Mouse (Mus musculus): ENCODE measurements around the gene En2. TPM values are rescaled to one million over a fixed set of nuclear protein-coding genes. Genes with fewer than 3 reads are reported as not detected.

Gene En2
- polyA plus RNA-seq, 1 experiment from 2014 or later = not detected

DNA sequence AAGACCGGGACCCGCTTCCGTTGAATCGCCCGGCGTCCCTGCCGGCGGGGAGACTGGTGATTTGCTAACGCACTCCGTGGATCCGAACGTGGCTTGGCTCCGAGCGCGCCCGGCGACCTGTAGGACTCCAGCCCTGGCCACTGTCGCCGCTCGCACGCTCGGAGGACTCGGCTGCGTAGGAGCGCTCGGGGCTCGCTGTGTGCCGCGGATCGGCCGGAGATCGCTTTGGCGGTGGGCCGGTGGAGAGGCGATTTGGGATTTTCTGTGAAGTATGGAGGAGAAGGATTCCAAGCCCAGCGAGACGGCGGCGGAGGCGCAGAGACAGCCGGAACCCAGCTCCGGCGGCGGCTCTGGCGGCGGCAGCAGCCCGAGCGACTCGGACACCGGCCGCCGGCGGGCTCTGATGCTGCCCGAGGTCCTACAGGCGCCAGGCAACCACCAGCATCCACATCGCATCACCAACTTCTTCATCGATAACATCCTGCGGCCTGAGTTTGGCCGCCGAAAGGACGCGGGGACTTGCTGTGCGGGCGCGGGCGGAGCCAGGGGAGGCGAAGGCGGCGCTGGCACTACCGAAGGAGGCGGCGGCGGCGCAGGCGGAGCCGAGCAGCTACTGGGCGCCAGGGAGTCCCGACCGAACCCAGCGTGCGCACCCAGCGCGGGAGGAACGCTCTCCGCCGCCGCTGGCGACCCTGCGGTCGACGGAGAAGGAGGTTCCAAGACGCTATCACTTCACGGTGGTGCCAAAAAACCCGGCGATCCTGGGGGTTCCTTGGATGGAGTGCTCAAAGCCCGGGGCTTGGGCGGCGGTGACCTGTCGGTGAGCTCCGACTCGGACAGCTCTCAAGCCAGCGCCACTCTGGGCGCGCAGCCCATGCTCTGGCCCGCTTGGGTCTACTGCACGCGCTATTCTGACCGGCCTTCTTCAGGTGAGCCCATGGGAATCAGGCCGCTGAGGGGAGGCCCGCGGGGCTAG, 1.1 kb downstream of the En2 start:
- DNase-seq (ENCODE audit: low spot score) = peak; percentile 36

DNA sequence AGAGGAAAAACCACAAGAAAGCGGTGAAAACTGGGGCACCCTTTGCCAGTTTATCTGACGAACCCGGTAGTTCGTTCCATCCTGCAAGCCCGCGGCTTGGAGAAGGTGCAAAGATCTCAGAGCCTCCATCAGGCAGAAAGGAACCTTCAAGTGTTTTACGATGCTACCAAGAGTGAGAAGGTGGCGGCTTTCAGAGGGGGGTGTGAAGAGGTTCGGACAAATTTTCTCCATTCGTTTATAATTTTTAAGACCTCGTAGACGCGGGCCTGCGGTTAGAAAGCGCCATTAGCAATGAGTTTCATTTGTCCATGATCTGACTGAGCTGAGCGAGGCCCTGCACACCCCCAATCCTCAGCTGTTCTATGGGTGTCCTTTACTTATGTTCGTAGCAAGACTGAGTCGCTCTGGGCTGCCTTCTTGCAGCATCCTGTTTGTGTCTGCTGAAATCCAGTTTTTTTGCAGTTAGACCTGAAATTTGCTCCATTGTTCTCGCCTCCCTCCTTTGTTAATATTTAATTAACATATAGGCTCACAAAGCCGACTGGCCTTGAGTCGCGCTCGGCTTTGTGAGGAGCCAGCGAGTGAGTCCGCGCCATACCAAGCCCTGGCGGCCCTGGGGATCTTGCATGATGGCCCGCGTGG, 2.2 kb downstream of the En2 start:
- no peaks in the 10 kb centered on the region for H3K36me3 ChIP-seq (ENCODE audit: control insufficient read depth, insufficient read depth, low read length)
- H3K9ac ChIP-seq (ENCODE audit: low read depth, low read length) = no peak overlapping the region
- peak; percentile 30 for DNase-seq (ENCODE audit: low spot score)
- 0 out of 2 replicates have a peak overlapping the region, but pooled peaks have one; percentile 13 for H3K4me3 ChIP-seq (ENCODE audit: low read depth, low read length)
- H3K9me3 ChIP-seq (ENCODE audit: control insufficient read depth, low read length) = no peaks in the 10 kb centered on the region
- H3K4me2 ChIP-seq (ENCODE audit: low read depth, low read length) = no peak overlapping the region
- H3K4me1 ChIP-seq (ENCODE audit: control insufficient read depth, insufficient read depth, low read length) = no peaks in the 10 kb centered on the region
- no peak for ATAC-seq (ENCODE audit: low read depth)
- under 1% methylated on average over 29 of the region's 29 CpGs for WGBS
- no peak overlapping the region for H3K27ac ChIP-seq (replicated peaks; ENCODE audit: low read depth, low read length)
- peaks cover 96% of the 10 kb centered on the region for H3K27me3 ChIP-seq (replicated peaks; ENCODE audit: control insufficient read depth, insufficient read depth, low read length)

More for the DNA sequence above, 1.1 kb downstream of the En2 start:
- no peak overlapping the region for H3K27ac ChIP-seq (replicated peaks; ENCODE audit: low read depth, low read length)
- 1% methylated on average over 66 of the region's 111 CpGs for WGBS
- H3K9ac ChIP-seq (ENCODE audit: low read depth, low read length) = no peak overlapping the region
- no peaks in the 10 kb centered on the region for H3K9me3 ChIP-seq (ENCODE audit: control insufficient read depth, low read length)
- peaks cover 96% of the 10 kb centered on the region for H3K27me3 ChIP-seq (replicated peaks; ENCODE audit: control insufficient read depth, insufficient read depth, low read length)
- no peaks in the 10 kb centered on the region for H3K36me3 ChIP-seq (ENCODE audit: control insufficient read depth, insufficient read depth, low read length)
- H3K4me2 ChIP-seq (ENCODE audit: low read depth, low read length) = peak overlapping the region; percentile 86
- no peak; the same call in 1 of the 2 replicates for ATAC-seq (ENCODE audit: low read depth)
- H3K4me3 ChIP-seq (ENCODE audit: low read depth, low read length) = peak overlapping the region; percentile 44
- no peaks in the 10 kb centered on the region for H3K4me1 ChIP-seq (ENCODE audit: control insufficient read depth, insufficient read depth, low read length)

DNA sequence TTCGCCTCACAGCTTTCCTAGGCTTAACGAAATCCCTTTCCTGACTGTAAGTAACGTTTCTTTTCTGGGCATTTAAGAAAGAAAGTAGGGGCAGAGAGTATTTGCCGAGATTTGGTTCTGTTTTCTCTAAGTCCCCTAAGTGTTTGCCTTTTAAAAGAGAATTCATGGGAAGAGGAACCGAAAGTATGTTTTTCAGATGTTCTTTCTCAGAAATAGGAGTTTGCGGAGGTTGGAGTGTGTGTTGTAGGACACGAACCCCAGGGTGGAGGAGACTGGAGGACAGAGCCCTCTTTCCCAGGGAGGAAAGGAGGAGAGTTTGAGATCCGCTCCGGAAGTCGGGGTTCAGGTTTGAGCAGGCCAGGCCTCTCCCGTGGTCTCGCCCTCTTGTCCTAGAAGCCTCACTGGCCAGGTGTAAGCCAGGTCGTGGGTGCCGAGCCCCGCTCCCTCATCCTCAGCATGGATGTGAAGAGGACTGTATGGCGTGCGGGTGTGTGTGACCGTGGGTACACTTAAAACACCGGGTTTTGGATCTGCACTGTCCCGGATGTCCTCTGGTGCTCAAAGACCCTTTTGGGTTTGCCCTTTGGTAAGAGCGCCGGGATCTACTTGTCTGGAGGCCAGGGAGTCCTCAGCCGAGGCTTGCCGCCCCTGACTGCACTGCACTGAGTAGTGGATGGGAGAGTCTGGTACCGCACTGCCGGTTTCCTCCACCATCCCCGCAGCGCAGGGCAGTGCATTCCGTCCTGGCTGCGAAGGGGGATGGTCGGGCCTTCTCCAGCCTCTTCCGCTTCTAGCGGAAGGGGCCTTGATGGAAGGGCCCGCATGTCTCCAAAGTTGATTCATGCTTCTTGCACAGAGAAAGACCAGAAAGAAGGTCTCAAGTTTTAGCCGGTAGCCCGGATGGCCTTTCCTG, 3.0 kb downstream of the En2 start:
- no peaks in the 10 kb centered on the region for H3K9me3 ChIP-seq (ENCODE audit: control insufficient read depth, low read length)
- DNase-seq (ENCODE audit: low spot score) (no peak), ATAC-seq (ENCODE audit: low read depth) (no peak)
- peak overlapping the region; percentile 4; the same call in 1 of the 2 replicates for H3K4me2 ChIP-seq (ENCODE audit: low read depth, low read length)
- peaks cover 96% of the 10 kb centered on the region for H3K27me3 ChIP-seq (replicated peaks; ENCODE audit: control insufficient read depth, insufficient read depth, low read length)
- no peaks in the 10 kb centered on the region for H3K36me3 ChIP-seq (ENCODE audit: control insufficient read depth, insufficient read depth, low read length)
- H3K4me3 ChIP-seq (ENCODE audit: low read depth, low read length) = 0 out of 2 replicates have a peak overlapping the region, but pooled peaks have one; percentile 13
- H3K4me1 ChIP-seq (ENCODE audit: control insufficient read depth, insufficient read depth, low read length) = no peaks in the 10 kb centered on the region
- H3K9ac ChIP-seq (ENCODE audit: low read depth, low read length) = no peak overlapping the region
- no peak overlapping the region for H3K27ac ChIP-seq (replicated peaks; ENCODE audit: low read depth, low read length)
- 2% methylated on average over 36 of the region's 36 CpGs for WGBS

DNA sequence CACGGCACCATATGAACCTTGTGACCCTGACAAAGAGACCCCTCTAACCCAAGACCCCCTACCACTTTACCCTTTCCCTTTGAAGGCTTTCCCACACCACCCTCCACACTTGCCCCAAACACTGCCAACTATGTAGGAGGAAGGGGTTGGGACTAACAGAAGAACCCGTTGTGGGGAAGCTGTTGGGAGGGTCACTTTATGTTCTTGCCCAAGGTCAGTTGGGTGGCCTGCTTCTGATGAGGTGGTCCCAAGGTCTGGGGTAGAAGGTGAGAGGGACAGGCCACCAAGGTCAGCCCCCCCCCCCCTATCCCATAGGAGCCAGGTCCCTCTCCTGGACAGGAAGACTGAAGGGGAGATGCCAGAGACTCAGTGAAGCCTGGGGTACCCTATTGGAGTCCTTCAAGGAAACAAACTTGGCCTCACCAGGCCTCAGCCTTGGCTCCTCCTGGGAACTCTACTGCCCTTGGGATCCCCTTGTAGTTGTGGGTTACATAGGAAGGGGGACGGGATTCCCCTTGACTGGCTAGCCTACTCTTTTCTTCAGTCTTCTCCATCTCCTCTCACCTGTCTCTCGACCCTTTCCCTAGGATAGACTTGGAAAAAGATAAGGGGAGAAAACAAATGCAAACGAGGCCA, 3.8 kb downstream of the En2 start:
- WGBS = 11% methylated on average over 5 of the region's 5 CpGs
- no peak for DNase-seq (ENCODE audit: low spot score)
- no peak for ATAC-seq (ENCODE audit: low read depth)

DNA sequence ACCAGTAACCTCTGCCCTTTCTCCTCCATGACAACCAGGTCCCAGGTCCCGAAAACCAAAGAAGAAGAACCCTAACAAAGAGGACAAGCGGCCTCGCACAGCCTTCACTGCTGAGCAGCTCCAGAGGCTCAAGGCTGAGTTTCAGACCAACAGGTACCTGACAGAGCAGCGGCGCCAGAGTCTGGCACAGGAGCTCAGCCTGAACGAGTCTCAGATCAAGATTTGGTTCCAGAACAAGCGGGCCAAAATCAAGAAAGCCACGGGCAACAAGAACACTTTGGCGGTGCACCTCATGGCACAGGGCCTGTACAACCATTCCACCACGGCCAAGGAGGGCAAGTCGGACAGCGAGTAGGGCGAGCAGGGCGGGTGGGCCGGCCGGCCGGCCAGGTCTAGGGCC, 4.6 kb downstream of the En2 start:
- no peaks in the 10 kb centered on the region; the same call in 1 of the 2 replicates for H3K4me1 ChIP-seq (ENCODE audit: control insufficient read depth, insufficient read depth, low read length)
- ATAC-seq (ENCODE audit: low read depth) = no peak
- 8% methylated on average over 17 of the region's 17 CpGs for WGBS
- H3K27ac ChIP-seq (replicated peaks; ENCODE audit: low read depth, low read length) = no peak overlapping the region
- H3K9ac ChIP-seq (ENCODE audit: low read depth, low read length) = no peak overlapping the region
- H3K27me3 ChIP-seq (replicated peaks; ENCODE audit: control insufficient read depth, insufficient read depth, low read length) = peaks cover 96% of the 10 kb centered on the region
- no peak for DNase-seq (ENCODE audit: low spot score)
- H3K9me3 ChIP-seq (ENCODE audit: control insufficient read depth, low read length) = no peaks in the 10 kb centered on the region
- no peak overlapping the region for H3K4me3 ChIP-seq (ENCODE audit: low read depth, low read length)
- H3K36me3 ChIP-seq (ENCODE audit: control insufficient read depth, insufficient read depth, low read length) = no peaks in the 10 kb centered on the region
- no peak overlapping the region for H3K4me2 ChIP-seq (ENCODE audit: low read depth, low read length)

More for the DNA sequence above, 3.8 kb downstream of the En2 start:
- Histone ChIP-seq H3K4me1 (ENCODE audit: control insufficient read depth, insufficient read depth, low read length) (no peaks in the 10 kb centered on the region), H3K9me3 (ENCODE audit: control insufficient read depth, low read length) (no peaks in the 10 kb centered on the region), H3K36me3 (ENCODE audit: control insufficient read depth, insufficient read depth, low read length) (no peaks in the 10 kb centered on the region), H3K27me3 (replicated peaks; ENCODE audit: control insufficient read depth, insufficient read depth, low read length) (peaks cover 96% of the 10 kb centered on the region), H3K27ac (replicated peaks; ENCODE audit: low read depth, low read length) (no peak overlapping the region), H3K4me3 (ENCODE audit: low read depth, low read length) (0 out of 2 replicates have a peak overlapping the region, but pooled peaks have one; percentile 13), H3K4me2 (ENCODE audit: low read depth, low read length) (no peak overlapping the region), H3K9ac (ENCODE audit: low read depth, low read length) (no peak overlapping the region)

DNA sequence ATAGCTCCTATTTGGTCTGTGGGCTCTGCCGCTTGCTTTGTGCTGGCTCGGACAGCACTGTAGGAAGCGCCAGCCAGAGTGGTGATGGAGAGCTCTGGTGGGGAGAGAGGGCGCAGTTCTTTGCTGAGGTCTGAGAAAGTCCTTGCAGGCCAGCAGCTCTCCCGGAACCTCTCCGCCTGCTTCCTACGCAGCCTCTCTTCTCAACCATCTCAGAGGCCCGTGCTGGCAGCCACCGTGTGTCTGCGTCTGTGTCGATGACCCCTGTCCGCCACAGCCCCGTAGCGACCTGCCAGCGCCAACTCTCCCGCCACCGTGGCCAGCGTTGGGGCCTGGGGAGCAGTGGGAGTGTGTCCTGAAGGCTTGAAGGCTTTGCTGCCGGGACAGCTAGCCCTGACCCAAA, 5.4 kb downstream of the En2 start:
- Histone ChIP-seq H3K4me2 (ENCODE audit: low read depth, low read length) (no peak overlapping the region), H3K27me3 (replicated peaks; ENCODE audit: control insufficient read depth, insufficient read depth, low read length) (peaks cover 97% of the 10 kb centered on the region)
- DNase-seq (ENCODE audit: low spot score) = no peak

DNA sequence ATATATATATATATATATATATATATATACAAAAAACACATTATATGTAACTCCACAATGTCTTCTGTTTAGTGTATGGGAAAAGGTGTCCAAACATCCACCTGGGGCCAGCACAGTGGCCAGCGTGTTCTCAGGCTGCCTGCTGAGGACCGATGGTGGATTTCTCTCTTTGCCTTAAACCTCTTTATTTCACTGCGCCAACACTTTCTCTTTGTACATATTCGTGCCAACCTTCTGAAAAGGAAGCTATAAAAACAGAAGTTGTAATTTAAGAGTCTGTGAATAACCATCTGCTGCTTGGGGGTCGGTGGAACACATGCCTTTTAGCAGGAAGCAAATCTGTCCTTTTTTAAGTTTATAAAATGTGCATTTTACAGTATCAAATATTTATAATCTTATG, 6.2 kb downstream of the En2 start:
- no peaks in the 10 kb centered on the region for H3K9me3 ChIP-seq (ENCODE audit: control insufficient read depth, low read length)
- peaks cover 97% of the 10 kb centered on the region for H3K27me3 ChIP-seq (replicated peaks; ENCODE audit: control insufficient read depth, insufficient read depth, low read length)
- 11% methylated on average over 5 of the region's 5 CpGs for WGBS
- no peak overlapping the region for H3K9ac ChIP-seq (ENCODE audit: low read depth, low read length)
- H3K36me3 ChIP-seq (ENCODE audit: control insufficient read depth, insufficient read depth, low read length) = no peaks in the 10 kb centered on the region
- H3K4me1 ChIP-seq (ENCODE audit: control insufficient read depth, insufficient read depth, low read length) = no peaks in the 10 kb centered on the region; the same call in 1 of the 2 replicates
- DNase-seq (ENCODE audit: low spot score) (no peak), ATAC-seq (ENCODE audit: low read depth) (no peak)
- no peak overlapping the region for H3K4me2 ChIP-seq (ENCODE audit: low read depth, low read length)
- H3K4me3 ChIP-seq (ENCODE audit: low read depth, low read length) = no peak overlapping the region
- H3K27ac ChIP-seq (replicated peaks; ENCODE audit: low read depth, low read length) = no peak overlapping the region

More for the DNA sequence above, 5.4 kb downstream of the En2 start:
- Histone ChIP-seq H3K9ac (ENCODE audit: low read depth, low read length) (no peak overlapping the region), H3K4me1 (ENCODE audit: control insufficient read depth, insufficient read depth, low read length) (no peaks in the 10 kb centered on the region; the same call in 1 of the 2 replicates), H3K9me3 (ENCODE audit: control insufficient read depth, low read length) (no peaks in the 10 kb centered on the region), H3K27ac (replicated peaks; ENCODE audit: low read depth, low read length) (no peak overlapping the region), H3K36me3 (ENCODE audit: control insufficient read depth, insufficient read depth, low read length) (no peaks in the 10 kb centered on the region), H3K4me3 (ENCODE audit: low read depth, low read length) (no peak overlapping the region)
- ATAC-seq (ENCODE audit: low read depth) = no peak
- WGBS = 4% methylated on average over 19 of the region's 19 CpGs

Measured in embryonic facial prominence, embryonic 14.5 days (tissue).